Mouse (Mus musculus): Measurements from ENCODE around the gene Deup1. TPM values are rescaled to one million over a fixed set of nuclear protein-coding genes. Genes with fewer than 3 reads are reported as not detected.

Gene Deup1
- total RNA-seq, 1 experiment, result 0.31 TPM

GRCm38 (mm10) chr9:15517979-15518378 is 109.8 kb downstream of the Deup1 start:
- in situ Hi-C loops (cut with MboI; ENCODE audit: low sequenced_read_pairs in 2 of 2, unreplicated experiment in 2 of 2), result no loop called here
- TF ChIP-seq ZNF384 (IDR thresholded peaks at IDR 0.05; ENCODE audit: low read depth, low read length) (no peak), MAFK (IDR thresholded peaks at IDR 0.05; ENCODE audit: insufficient read depth, low read depth, low read length) (no peak), HCFC1 (IDR thresholded peaks at IDR 0.05; ENCODE audit: borderline replicate concordance, insufficient read depth, low read length) (no peak)
- no peaks in the 10 kb centered on the region for H3K4me1 ChIP-seq (ENCODE audit: control insufficient read depth in 2 of 2, insufficient read depth in 2 of 2, low read length in 2 of 2, poor library complexity in 1 of 2)

GRCm38 (mm10) chr9:15516007-15516406 is 111.7 kb downstream of the Deup1 start:
- in situ Hi-C loops (cut with MboI; ENCODE audit: low sequenced_read_pairs in 2 of 2, unreplicated experiment in 2 of 2), result no loop called here
- Histone ChIP-seq H3K4me3 (ENCODE audit: insufficient read depth in 1 of 2, low read depth in 1 of 2, low read length in 2 of 2, poor library complexity in 1 of 2, severe bottlenecking in 1 of 2) (no peak overlapping the region), H3K9me3 (ENCODE audit: control insufficient read depth, insufficient read depth, low read depth, low read length) (no peaks in the 10 kb centered on the region), H3K36me3 (ENCODE audit: control insufficient read depth, insufficient read depth, low read length, poor library complexity, severe bottlenecking) (no peaks in the 10 kb centered on the region), H3K4me1 (ENCODE audit: control insufficient read depth in 2 of 2, insufficient read depth in 2 of 2, low read length in 2 of 2, poor library complexity in 1 of 2) (no peaks in the 10 kb centered on the region), H3K9ac (ENCODE audit: insufficient read depth, low read depth, low read length, poor library complexity, severe bottlenecking) (no peak overlapping the region), H3K27ac (ENCODE audit: insufficient read depth, low read depth, low read length, poor library complexity, severe bottlenecking) (no peak overlapping the region)
- DNase-seq (ENCODE audit: low read depth, low spot score), result no peak
- TF ChIP-seq MAFK (IDR thresholded peaks at IDR 0.05; ENCODE audit: insufficient read depth, low read depth, low read length), result no peak
- no peak for TF ChIP-seq CHD2 (IDR thresholded peaks at IDR 0.05; ENCODE audit: low read depth, low read length)
- TF ChIP-seq ZC3H11A (IDR thresholded peaks at IDR 0.05; ENCODE audit: borderline replicate concordance, low read depth, low read length), result no peak
- no peak for TF ChIP-seq ZNF384 (IDR thresholded peaks at IDR 0.05; ENCODE audit: low read depth, low read length)
- TF ChIP-seq HCFC1 (IDR thresholded peaks at IDR 0.05; ENCODE audit: borderline replicate concordance, insufficient read depth, low read length), result no peak

More at GRCm38 (mm10) chr9:15517979-15518378, 109.8 kb downstream of the Deup1 start:
- Histone ChIP-seq H3K9me3 (ENCODE audit: control insufficient read depth, insufficient read depth, low read depth, low read length) (no peaks in the 10 kb centered on the region), H3K9ac (ENCODE audit: insufficient read depth, low read depth, low read length, poor library complexity, severe bottlenecking) (no peak overlapping the region), H3K36me3 (ENCODE audit: control insufficient read depth, insufficient read depth, low read length, poor library complexity, severe bottlenecking) (no peaks in the 10 kb centered on the region), H3K4me3 (ENCODE audit: insufficient read depth in 1 of 2, low read depth in 1 of 2, low read length in 2 of 2, poor library complexity in 1 of 2, severe bottlenecking in 1 of 2) (no peak overlapping the region), H3K27ac (ENCODE audit: insufficient read depth, low read depth, low read length, poor library complexity, severe bottlenecking) (no peak overlapping the region)
- no peak for DNase-seq (ENCODE audit: low read depth, low spot score)

- H3K27ac ChIP-seq (ENCODE audit: insufficient read depth, low read depth, low read length, poor library complexity, severe bottlenecking), result no peak overlapping the region
- TF ChIP-seq HCFC1 (IDR thresholded peaks at IDR 0.05; ENCODE audit: borderline replicate concordance, insufficient read depth, low read length) (no peak), CHD2 (IDR thresholded peaks at IDR 0.05; ENCODE audit: low read depth, low read length) (no peak), MAFK (IDR thresholded peaks at IDR 0.05; ENCODE audit: insufficient read depth, low read depth, low read length) (no peak), ZNF384 (IDR thresholded peaks at IDR 0.05; ENCODE audit: low read depth, low read length) (no peak), ZC3H11A (IDR thresholded peaks at IDR 0.05; ENCODE audit: borderline replicate concordance, low read depth, low read length) (no peak)
- no peaks in the 10 kb centered on the region for H3K4me1 ChIP-seq (ENCODE audit: control insufficient read depth in 2 of 2, insufficient read depth in 2 of 2, low read length in 2 of 2, poor library complexity in 1 of 2)
- DNase-seq (ENCODE audit: low read depth, low spot score), result no peak
- H3K36me3 ChIP-seq (ENCODE audit: control insufficient read depth, insufficient read depth, low read length, poor library complexity, severe bottlenecking), result no peaks in the 10 kb centered on the region
- no peak overlapping the region for H3K9ac ChIP-seq (ENCODE audit: insufficient read depth, low read depth, low read length, poor library complexity, severe bottlenecking)
- in situ Hi-C loops (cut with MboI; ENCODE audit: low sequenced_read_pairs in 2 of 2, unreplicated experiment in 2 of 2), result no loop called here
- H3K9me3 ChIP-seq (ENCODE audit: control insufficient read depth, insufficient read depth, low read depth, low read length), result no peaks in the 10 kb centered on the region
- H3K4me3 ChIP-seq (ENCODE audit: insufficient read depth in 1 of 2, low read depth in 1 of 2, low read length in 2 of 2, poor library complexity in 1 of 2, severe bottlenecking in 1 of 2), result no peak overlapping the region
Measured at GRCm38 (mm10) chr9:15512918-15513317, 114.8 kb downstream of the Deup1 start.

- Histone ChIP-seq H3K27ac (ENCODE audit: insufficient read depth, low read depth, low read length, poor library complexity, severe bottlenecking) (no peak overlapping the region), H3K9me3 (ENCODE audit: control insufficient read depth, insufficient read depth, low read depth, low read length) (no peaks in the 10 kb centered on the region), H3K4me3 (ENCODE audit: insufficient read depth in 1 of 2, low read depth in 1 of 2, low read length in 2 of 2, poor library complexity in 1 of 2, severe bottlenecking in 1 of 2) (no peak overlapping the region), H3K9ac (ENCODE audit: insufficient read depth, low read depth, low read length, poor library complexity, severe bottlenecking) (no peak overlapping the region), H3K4me1 (ENCODE audit: control insufficient read depth in 2 of 2, insufficient read depth in 2 of 2, low read length in 2 of 2, poor library complexity in 1 of 2) (no peaks in the 10 kb centered on the region; a peak in 1 of 4 replicates), H3K36me3 (ENCODE audit: control insufficient read depth, insufficient read depth, low read length, poor library complexity, severe bottlenecking) (0 out of 2 replicates have a peak, but pooled peaks cover 2% of the 10 kb centered on the region)
- DNase-seq (ENCODE audit: low read depth, low spot score), result no peak
- TF ChIP-seq ZC3H11A (IDR thresholded peaks at IDR 0.05; ENCODE audit: borderline replicate concordance, low read depth, low read length), result no peak
- TF ChIP-seq HCFC1 (IDR thresholded peaks at IDR 0.05; ENCODE audit: borderline replicate concordance, insufficient read depth, low read length), result no peak
- TF ChIP-seq MAFK (IDR thresholded peaks at IDR 0.05; ENCODE audit: insufficient read depth, low read depth, low read length), result no peak
- no peak for TF ChIP-seq ZNF384 (IDR thresholded peaks at IDR 0.05; ENCODE audit: low read depth, low read length)
- no peak for TF ChIP-seq CHD2 (IDR thresholded peaks at IDR 0.05; ENCODE audit: low read depth, low read length)
- in situ Hi-C loops (cut with MboI; ENCODE audit: low sequenced_read_pairs in 2 of 2, unreplicated experiment in 2 of 2), result no loop called here
Measured at GRCm38 (mm10) chr9:15510557-15511310, 117.0 kb downstream of the Deup1 start.

Other genes starting within 250 kb of the Deup1 start
- 6.4 and 8.7 TPM in 2 replicates for gene Smco4, start 134.5 kb downstream of the Deup1 start, total RNA-seq (2012; rRNA removed)
- gene Slc36a4, start 81.8 kb upstream of the Deup1 start, total RNA-seq (2012; rRNA removed), result 2.4 and 3.9 TPM in 2 replicates
- not detected in 2 replicates for gene Mtnr1b, start 246.6 kb upstream of the Deup1 start, total RNA-seq (2012; rRNA removed)